Mouse (Mus musculus) kidney, postnatal 25 days (tissue): Measurements from ENCODE around the gene Wdr74.

ENCODE experiments used
- DNase-seq, 2 experiments: peaks; one replicate each; pipeline ENCODE4 v3.0.0; 2021; ENCODE audit warnings: mixed read lengths in 2 of 2

Wdr74 gene

GRCm38 (mm10) chr19:8747368-8747767, 11.7 kb downstream of the Wdr74 start:
- no peak for DNase-seq

GRCm38 (mm10) chr19:8755652-8756051, 20.0 kb downstream of the Wdr74 start:
- no peak for DNase-seq

GRCm38 (mm10) chr19:8756635-8757387, 21.2 kb downstream of the Wdr74 start, which contains the start of gene Nxf1:
TSS of gene Nxf1 (plus strand) at chr19:8757073.
- DNase-seq, result peak; percentile 95 to 96

GRCm38 (mm10) chr19:8757471-8757998, 21.9 kb downstream of the Wdr74 start:
- DNase-seq, result no peak

GRCm38 (mm10) chr19:8758899-8759298, 23.3 kb downstream of the Wdr74 start:
- DNase-seq, result no peak

GRCm38 (mm10) chr19:8760757-8761156, 25.1 kb downstream of the Wdr74 start:
- no peak for DNase-seq

GRCm38 (mm10) chr19:8763276-8763675, 27.6 kb downstream of the Wdr74 start:
- DNase-seq, result no peak

- no peak for DNase-seq
Observed at GRCm38 (mm10) chr19:8765562-8765961, 29.9 kb downstream of the Wdr74 start.

GRCm38 (mm10) chr19:8770567-8771270, 35.1 kb downstream of the Wdr74 start, which contains the start of gene Tmem223:
TSS of gene Tmem223 (plus strand) at chr19:8770996.
- DNase-seq, result peak; percentile 83 to 91

GRCm38 (mm10) chr19:8772996-8773395, 37.4 kb downstream of the Wdr74 start:
- DNase-seq, result no peak

- DNase-seq, result peak in 1 of 2 experiments; percentile 29
Observed at GRCm38 (mm10) chr19:8773409-8773808, 37.8 kb downstream of the Wdr74 start.

GRCm38 (mm10) chr19:8774086-8774835, 38.6 kb downstream of the Wdr74 start, which contains the start of gene Tmem179b:
TSS of gene Tmem179b (minus strand) at chr19:8774467.
- DNase-seq, result peak; percentile 97

GRCm38 (mm10) chr19:8774951-8775421, 39.4 kb downstream of the Wdr74 start:
- DNase-seq, result peak in 1 of 2 experiments; percentile 56

- DNase-seq, result peak; percentile 98
Observed at GRCm38 (mm10) chr19:8786008-8786781, 50.6 kb downstream of the Wdr74 start, which contains the start of gene Taf6l. TSS of gene Taf6l (minus strand) at chr19:8786417.

- no peak for DNase-seq
Observed at GRCm38 (mm10) chr19:8788521-8788920, 52.9 kb downstream of the Wdr74 start.

GRCm38 (mm10) chr19:8789171-8789570, 53.5 kb downstream of the Wdr74 start:
- DNase-seq, result no peak

- DNase-seq, result no peak
Observed at GRCm38 (mm10) chr19:8790171-8790570, 54.5 kb downstream of the Wdr74 start.
